In the genomic region with DNA sequence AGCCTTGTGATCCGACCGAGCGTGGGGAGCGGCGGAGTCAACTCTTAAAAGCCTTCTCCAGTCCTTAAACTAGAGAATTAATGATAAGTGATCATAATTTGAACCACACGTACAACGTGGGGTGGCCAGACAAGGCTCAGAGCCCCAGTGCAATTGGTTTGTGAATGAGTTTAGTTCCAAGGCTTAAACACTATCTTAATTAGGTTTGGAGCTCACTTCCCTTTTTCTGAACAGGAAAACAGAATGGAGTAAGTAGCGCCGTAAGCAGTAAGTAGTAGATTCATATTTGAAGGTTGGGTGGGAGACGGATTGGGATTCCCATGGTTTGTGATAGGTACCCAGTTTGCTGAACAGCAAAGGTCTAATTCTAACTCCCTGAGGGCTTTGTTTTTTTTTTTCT, we compare ENCODE assay signal across 14 mouse cellular contexts.
"Had no signal": no experiment of that assay in that cellular context is flagged by ENCODE, and none has a peak within 500 bp of the region (broad histone marks: within the 10 kb centered on the region; RNA-seq: fewer than 3 reads in every experiment).

No protein-coding gene starts in this region.

- H3K9ac ChIP-seq: limb, embryonic 15.5 days; liver, embryonic 12.5 days; lung, embryonic 14.5 days; midbrain, embryonic 12.5 days; neural tube, embryonic 13.5 days had no signal

- H3K27ac ChIP-seq: limb, embryonic 15.5 days; liver, embryonic 12.5 days; midbrain, embryonic 12.5 days; neural tube, embryonic 13.5 days had no signal

- H3K27me3 ChIP-seq: limb, embryonic 15.5 days; liver, embryonic 12.5 days; midbrain, embryonic 12.5 days; neural tube, embryonic 13.5 days had no signal

- H3K4me2 ChIP-seq: limb, embryonic 15.5 days; liver, embryonic 12.5 days; lung, embryonic 14.5 days; midbrain, embryonic 12.5 days; neural tube, embryonic 13.5 days had no signal

- H3K9me3 ChIP-seq: limb, embryonic 15.5 days; liver, embryonic 12.5 days; midbrain, embryonic 12.5 days; neural tube, embryonic 13.5 days had no signal

- DNase-seq: kidney, adult 8-10 months; kidney, postnatal 25 days; layer of hippocampus, adult 9-11 months; layer of hippocampus, postnatal 36 days; lung, embryonic 14.5 days; lung, postnatal 10 days; lung, postnatal 4 days; retina, postnatal 1 day; right cerebral cortex, postnatal 4 days had no signal

- H3K36me3 ChIP-seq: limb, embryonic 15.5 days; liver, embryonic 12.5 days; midbrain, embryonic 12.5 days; neural tube, embryonic 13.5 days had no signal

- ATAC-seq: liver, embryonic 12.5 days; midbrain, embryonic 16.5 days had no signal

- H3K4me1 ChIP-seq: liver, embryonic 12.5 days; midbrain, embryonic 12.5 days had no signal

- H3K4me3 ChIP-seq: limb, embryonic 15.5 days; liver, embryonic 12.5 days; midbrain, embryonic 12.5 days; neural tube, embryonic 13.5 days had no signal
